Mouse (Mus musculus) lung, postnatal 0 days (tissue): ENCODE measurements at regions not wholly inside any gene's neighbourhood (a gene's known extent, or its start where the extent isn't known, plus 50 kb on each side); places are given as distances from the start of the nearest gene placed in this dataset.
A peak's percentile ranks its signal among the peaks of the same experiment; 100 is the strongest.

Experiments
- ATAC-seq: fragments of 200-750 bp; cut with Nextera tagmentation; 2 replicates; pipeline ENCODE4 v1.8.0; 2017; ENCODE audit warnings: moderate library complexity
- DNase-seq: peaks from one replicate; pipeline ENCODE4 v3.0.0-alpha.2; 2016; ENCODE audit warnings: low spot score
- H3K27ac ChIP-seq: fragments of 300-500 bp; sonication (generic); 2 replicates; pipeline ENCODE4 v1.5.1; 2014; ENCODE audit warnings: antibody characterized with exemption, mild to moderate bottlenecking, low read length, mixed read lengths
- H3K27me3 ChIP-seq: fragments of 300-500 bp; sonication (generic); replicated peaks from 2 replicates; pipeline ENCODE4 v1.6.1; 2014; ENCODE audit warnings: low read length, mixed read lengths; ENCODE audit not compliant: insufficient read depth
- H3K36me3 ChIP-seq: fragments of 300-500 bp; sonication (generic); 2 replicates; pipeline ENCODE4 v1.6.1; 2014; ENCODE audit warnings: low read length, mixed read lengths; ENCODE audit not compliant: insufficient read depth
- H3K4me1 ChIP-seq: fragments of 300-500 bp; sonication (generic); 2 replicates; pipeline ENCODE4 v1.6.1; 2014; ENCODE audit warnings: antibody characterized with exemption, low read depth, low read length, mixed read lengths; ENCODE audit not compliant: insufficient read depth
- H3K4me2 ChIP-seq: fragments of 300-500 bp; sonication (generic); replicated peaks from 2 replicates; pipeline ENCODE4 v1.6.1; 2014; ENCODE audit warnings: low read depth, mild to moderate bottlenecking, low read length, moderate library complexity, mixed read lengths
- H3K4me3 ChIP-seq: fragments of 300-500 bp; sonication (generic); 2 replicates; pipeline ENCODE4 v1.5.1; 2014; ENCODE audit warnings: low read depth, low read length
- H3K9ac ChIP-seq: fragments of 300-500 bp; sonication (generic); replicated peaks from 2 replicates; pipeline ENCODE4 v1.6.1; 2014; ENCODE audit warnings: low read depth, mild to moderate bottlenecking
- H3K9me3 ChIP-seq: fragments of 300-500 bp; sonication (generic); 2 replicates; pipeline ENCODE4 v1.6.1; 2016; ENCODE audit warnings: low read length, mixed read lengths
- CTCF ChIP-seq: IDR thresholded peaks from 2 replicates; pipeline ENCODE4 v1.5.1; 2016; ENCODE audit warnings: antibody characterized with exemption, mild to moderate bottlenecking
- EP300 ChIP-seq: IDR thresholded peaks from 2 replicates; pipeline ENCODE4 v1.6.1; 2016; ENCODE audit warnings: antibody characterized with exemption, mild to moderate bottlenecking, control low read depth
- WGBS: fragments of 180-500 bp; shearing (Covaris S2); extraction: QIAGEN DNeasy Blood & Tissue Kit; methylation state at CpG from one replicate; pipeline ENCODE4 v1.1.7; 2014; 5-methylcytosine and 5-hydroxymethylcytosine counted together

GRCm38 (mm10) chr13:38798514-38798913 is 139.7 kb upstream of the Eef1e1 start:
- no peak overlapping the region for H3K4me3 ChIP-seq
- H3K9me3 ChIP-seq = no peaks in the 10 kb centered on the region
- no peak overlapping the region for H3K27ac ChIP-seq
- H3K27me3 ChIP-seq = no peaks in the 10 kb centered on the region
- no peak overlapping the region for H3K9ac ChIP-seq
- 70% methylated on average over 11 of the region's 11 CpGs for WGBS
- no peak for TF ChIP-seq CTCF
- no peak for TF ChIP-seq EP300
- no peaks in the 10 kb centered on the region for H3K4me1 ChIP-seq
- H3K36me3 ChIP-seq = no peaks in the 10 kb centered on the region
- no peak overlapping the region for H3K4me2 ChIP-seq
- no peak for ATAC-seq
- no peak for DNase-seq

GRCm38 (mm10) chr13:38793456-38793855 is 134.6 kb upstream of the Eef1e1 start:
- H3K27ac ChIP-seq = no peak overlapping the region
- WGBS = 29% methylated on average over 7 of the region's 7 CpGs
- no peaks in the 10 kb centered on the region for H3K9me3 ChIP-seq
- H3K36me3 ChIP-seq = no peaks in the 10 kb centered on the region
- no peaks in the 10 kb centered on the region for H3K27me3 ChIP-seq
- no peak overlapping the region for H3K9ac ChIP-seq
- no peaks in the 10 kb centered on the region for H3K4me1 ChIP-seq
- no peak overlapping the region for H3K4me3 ChIP-seq
- DNase-seq (no peak), ATAC-seq (no peak)
- H3K4me2 ChIP-seq = no peak overlapping the region
- TF ChIP-seq EP300 (no peak), CTCF (no peak)

- 62% methylated on average over 6 of the region's 6 CpGs for WGBS
- Histone ChIP-seq H3K4me1 (no peaks in the 10 kb centered on the region), H3K4me3 (no peak overlapping the region), H3K4me2 (no peak overlapping the region), H3K9me3 (no peaks in the 10 kb centered on the region), H3K27ac (no peak overlapping the region), H3K9ac (no peak overlapping the region), H3K27me3 (no peaks in the 10 kb centered on the region), H3K36me3 (no peaks in the 10 kb centered on the region)
- DNase-seq (no peak), ATAC-seq (no peak)
- no peak for TF ChIP-seq EP300
- TF ChIP-seq CTCF = no peak
These were observed 121.8 kb upstream of the Eef1e1 start for GRCm38 (mm10) chr13:38780630-38781010.

- no peak overlapping the region for H3K27ac ChIP-seq
- no peaks in the 10 kb centered on the region for H3K4me1 ChIP-seq
- no peak overlapping the region for H3K4me3 ChIP-seq
- H3K36me3 ChIP-seq = no peaks in the 10 kb centered on the region
- 50% methylated on average over 14 of the region's 14 CpGs for WGBS
- no peak for DNase-seq
- no peak overlapping the region for H3K9ac ChIP-seq
- no peaks in the 10 kb centered on the region for H3K27me3 ChIP-seq
- ATAC-seq = no peak
- TF ChIP-seq EP300 (no peak), CTCF (no peak)
- H3K4me2 ChIP-seq = no peak overlapping the region
- H3K9me3 ChIP-seq = no peaks in the 10 kb centered on the region
These were observed 121.2 kb upstream of the Eef1e1 start for GRCm38 (mm10) chr13:38779984-38780629.

- Histone ChIP-seq H3K36me3 (no peaks in the 10 kb centered on the region), H3K27me3 (no peaks in the 10 kb centered on the region), H3K4me1 (no peaks in the 10 kb centered on the region), H3K9ac (no peak overlapping the region), H3K9me3 (no peaks in the 10 kb centered on the region), H3K4me2 (no peak overlapping the region), H3K4me3 (no peak overlapping the region), H3K27ac (no peak overlapping the region)
- DNase-seq (no peak), ATAC-seq (no peak)
- TF ChIP-seq EP300 = no peak
- TF ChIP-seq CTCF = no peak
- 71% methylated on average over 3 of the region's 3 CpGs for WGBS
These were observed 117.7 kb upstream of the Eef1e1 start for GRCm38 (mm10) chr13:38776546-38776945.

GRCm38 (mm10) chr13:38772996-38773395 is 114.1 kb upstream of the Eef1e1 start:
- Histone ChIP-seq H3K36me3 (no peaks in the 10 kb centered on the region), H3K9ac (no peak overlapping the region), H3K4me2 (no peak overlapping the region), H3K4me3 (no peak overlapping the region), H3K27me3 (no peaks in the 10 kb centered on the region), H3K9me3 (no peaks in the 10 kb centered on the region), H3K4me1 (no peaks in the 10 kb centered on the region), H3K27ac (no peak overlapping the region)
- no peak for TF ChIP-seq CTCF
- no peak for TF ChIP-seq EP300
- DNase-seq = no peak
- 42% methylated on average over 6 of the region's 6 CpGs for WGBS
- no peak for ATAC-seq

GRCm38 (mm10) chr13:38766133-38766532 is 107.3 kb upstream of the Eef1e1 start:
- no peaks in the 10 kb centered on the region for H3K9me3 ChIP-seq
- no peak overlapping the region for H3K9ac ChIP-seq
- TF ChIP-seq EP300 (no peak), CTCF (peak; percentile 60)
- 27% methylated on average over 4 of the region's 4 CpGs for WGBS
- no peak overlapping the region for H3K4me2 ChIP-seq
- no peaks in the 10 kb centered on the region for H3K27me3 ChIP-seq
- no peak overlapping the region for H3K4me3 ChIP-seq
- DNase-seq = peak; percentile 11
- ATAC-seq = no peak
- H3K36me3 ChIP-seq = no peaks in the 10 kb centered on the region
- H3K4me1 ChIP-seq = no peaks in the 10 kb centered on the region
- H3K27ac ChIP-seq = no peak overlapping the region
